Mouse (Mus musculus) lung, adult 2 months (tissue): ENCODE measurements around the gene 6330409D20Rik. TPM values are rescaled to one million over a fixed set of nuclear protein-coding genes. Genes with fewer than 3 reads are reported as not detected.

Experiments used
- DNase-seq: peaks from one replicate; pipeline ENCODE4 v3.0.0; 2022
- H3K4me1 ChIP-seq: fragments of 200-500 bp; 2 replicates; pipeline ENCODE4 v1.6.1; 2011; ENCODE audit warnings: low read length; ENCODE audit not compliant: control insufficient read depth, insufficient read depth
- H3K4me3 ChIP-seq: fragments of 200-500 bp; replicated peaks from 2 replicates; pipeline ENCODE3; 2011; ENCODE audit warnings: low read depth, mild to moderate bottlenecking, control low read depth, low read length; ENCODE audit errors: extremely low read depth
- CTCF ChIP-seq: fragments of 200-500 bp; IDR thresholded peaks from 2 replicates; pipeline ENCODE4 v1.5.1; 2011; ENCODE audit warnings: mild to moderate bottlenecking, low read length, control low read depth; ENCODE audit not compliant: insufficient read depth
- POLR2A ChIP-seq: fragments of 200-500 bp; IDR thresholded peaks from 2 replicates; pipeline ENCODE4 v1.6.1; 2011; ENCODE audit warnings: low read depth, mild to moderate bottlenecking, control low read depth, low read length, borderline replicate concordance; ENCODE audit errors: extremely low read depth
- WGBS: fragments of 180-500 bp; shearing (Covaris S2); methylation state at CpG from one replicate; pipeline ENCODE4 v1.1.7; 2018; 5-methylcytosine and 5-hydroxymethylcytosine counted together
- polyA plus RNA-seq: library from polyadenylated mRNA; depleted of rRNA; stranded (reverse); fragments of >200 nt; gene quantifications from 2 replicates; pipeline ENCODE4 v1.2.3, GENCODE M21; 2012

The 6330409D20Rik gene
- polyA plus RNA-seq, 1 experiment, result 0.18 TPM

GRCm38 (mm10) chr2:32693823-32694411 lies 46.9 kb downstream of the 6330409D20Rik start:
- TF ChIP-seq POLR2A, result peak; percentile 79; the same call in 1 of the 2 replicates
- peak; percentile 58 for TF ChIP-seq CTCF
- Histone ChIP-seq H3K4me1 (peaks cover 8% of the 10 kb centered on the region), H3K4me3 (peak overlapping the region; percentile 68)
- peak; percentile 91 for DNase-seq
- under 1% methylated on average over 51 of the region's 51 CpGs for WGBS

DNA sequence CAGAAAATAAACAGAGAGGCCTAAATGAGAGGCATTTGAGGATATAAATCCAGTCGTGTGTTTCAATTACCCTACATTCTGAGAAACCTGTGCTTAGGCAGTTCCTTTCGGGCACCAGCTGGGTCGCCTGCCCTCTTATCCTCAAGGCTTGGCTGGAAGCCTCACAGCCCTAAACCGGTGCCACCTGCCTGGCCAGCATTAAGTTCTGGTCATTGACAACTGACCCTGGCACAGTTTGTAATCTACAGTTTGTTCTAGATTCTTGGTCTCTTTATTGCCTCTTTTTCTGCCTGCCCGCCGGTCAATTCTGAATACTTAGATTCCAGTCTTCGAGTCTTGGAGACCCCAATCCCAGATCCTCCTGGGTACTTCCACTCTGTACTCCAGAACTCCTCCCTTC lies 47.5 kb downstream of the 6330409D20Rik start:
- DNase-seq, result peak; percentile 33
- H3K4me1 ChIP-seq, result peaks cover 8% of the 10 kb centered on the region
- peak overlapping the region; percentile 68 for H3K4me3 ChIP-seq
- no peak for TF ChIP-seq CTCF
- no peak for TF ChIP-seq POLR2A
- WGBS, result 14% methylated on average over 7 of the region's 7 CpGs

GRCm38 (mm10) chr2:32692496-32692895 lies 48.3 kb downstream of the 6330409D20Rik start:
- TF ChIP-seq CTCF, result no peak
- no peak for TF ChIP-seq POLR2A
- DNase-seq, result no peak
- WGBS, result 94% methylated on average over 14 of the region's 14 CpGs
- Histone ChIP-seq H3K4me3 (no peak overlapping the region), H3K4me1 (peaks cover 8% of the 10 kb centered on the region)

GRCm38 (mm10) chr2:32691041-32691440 lies 49.8 kb downstream of the 6330409D20Rik start:
- TF ChIP-seq CTCF (no peak), POLR2A (no peak)
- 73% methylated on average over 11 of the region's 11 CpGs for WGBS
- DNase-seq, result no peak
- peaks cover 8% of the 10 kb centered on the region for H3K4me1 ChIP-seq
- no peak overlapping the region for H3K4me3 ChIP-seq

DNA sequence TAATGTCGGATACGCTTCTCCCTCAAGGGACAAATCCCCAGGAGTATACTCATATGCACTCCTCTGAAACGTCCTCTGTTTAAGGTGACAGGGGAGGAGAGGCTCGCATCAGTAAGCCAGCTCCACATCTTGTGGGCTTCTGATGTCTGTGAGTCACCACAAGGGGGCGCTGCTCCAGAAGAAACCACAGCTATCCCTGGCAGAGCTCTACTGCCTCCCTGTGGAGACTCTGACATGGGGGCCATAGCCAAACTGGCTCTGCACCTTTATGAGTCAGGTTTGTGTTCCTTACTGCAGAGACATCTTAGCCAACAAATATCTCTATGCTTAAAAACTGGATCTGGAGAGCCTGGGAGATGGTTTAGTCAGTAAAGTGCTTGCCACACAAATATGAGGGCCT lies 51.4 kb downstream of the 6330409D20Rik start:
- WGBS, result 19% methylated on average over 5 of the region's 5 CpGs
- peak; percentile 86 for DNase-seq
- Histone ChIP-seq H3K4me3 (no peak overlapping the region), H3K4me1 (peaks cover 8% of the 10 kb centered on the region)
- TF ChIP-seq CTCF, result peak; percentile 100
- no peak for TF ChIP-seq POLR2A

DNA sequence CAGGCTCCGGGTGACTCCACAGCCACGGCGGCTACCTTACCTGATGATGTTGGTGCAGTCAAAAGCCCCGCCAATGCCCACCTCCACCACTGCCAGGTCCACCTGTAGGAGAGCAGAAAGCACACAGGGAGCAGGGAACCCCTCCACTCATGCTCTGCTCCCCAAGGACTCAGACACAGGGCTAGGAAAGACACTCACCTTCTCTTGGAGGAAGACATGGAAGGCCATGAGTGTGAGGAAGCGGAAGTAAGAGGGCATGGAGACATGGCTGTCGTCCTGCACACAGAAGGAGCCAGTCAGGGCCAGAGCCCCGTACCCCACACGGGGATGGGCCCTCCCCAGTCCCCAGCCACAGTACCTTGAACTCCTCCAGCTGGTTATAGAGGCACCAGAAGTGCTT lies 53.3 kb downstream of the 6330409D20Rik start:
- TF ChIP-seq POLR2A, result no peak
- TF ChIP-seq CTCF, result no peak
- H3K4me3 ChIP-seq, result no peak overlapping the region
- H3K4me1 ChIP-seq, result no peaks in the 10 kb centered on the region
- no peak for DNase-seq
- WGBS, result 95% methylated on average over 8 of the region's 8 CpGs

- TF ChIP-seq CTCF (no peak), POLR2A (no peak)
- no peak overlapping the region for H3K4me3 ChIP-seq
- H3K4me1 ChIP-seq, result no peaks in the 10 kb centered on the region
- WGBS, result 94% methylated on average over 6 of the region's 6 CpGs
- no peak for DNase-seq
These were observed 54.2 kb downstream of the 6330409D20Rik start for GRCm38 (mm10) chr2:32686640-32687039.

- 82% methylated on average over 3 of the region's 3 CpGs for WGBS
- TF ChIP-seq POLR2A (no peak), CTCF (no peak)
- no peaks in the 10 kb centered on the region for H3K4me1 ChIP-seq
- DNase-seq, result no peak
- no peak overlapping the region for H3K4me3 ChIP-seq
These were observed 55.0 kb downstream of the 6330409D20Rik start for GRCm38 (mm10) chr2:32685807-32686206.

DNA sequence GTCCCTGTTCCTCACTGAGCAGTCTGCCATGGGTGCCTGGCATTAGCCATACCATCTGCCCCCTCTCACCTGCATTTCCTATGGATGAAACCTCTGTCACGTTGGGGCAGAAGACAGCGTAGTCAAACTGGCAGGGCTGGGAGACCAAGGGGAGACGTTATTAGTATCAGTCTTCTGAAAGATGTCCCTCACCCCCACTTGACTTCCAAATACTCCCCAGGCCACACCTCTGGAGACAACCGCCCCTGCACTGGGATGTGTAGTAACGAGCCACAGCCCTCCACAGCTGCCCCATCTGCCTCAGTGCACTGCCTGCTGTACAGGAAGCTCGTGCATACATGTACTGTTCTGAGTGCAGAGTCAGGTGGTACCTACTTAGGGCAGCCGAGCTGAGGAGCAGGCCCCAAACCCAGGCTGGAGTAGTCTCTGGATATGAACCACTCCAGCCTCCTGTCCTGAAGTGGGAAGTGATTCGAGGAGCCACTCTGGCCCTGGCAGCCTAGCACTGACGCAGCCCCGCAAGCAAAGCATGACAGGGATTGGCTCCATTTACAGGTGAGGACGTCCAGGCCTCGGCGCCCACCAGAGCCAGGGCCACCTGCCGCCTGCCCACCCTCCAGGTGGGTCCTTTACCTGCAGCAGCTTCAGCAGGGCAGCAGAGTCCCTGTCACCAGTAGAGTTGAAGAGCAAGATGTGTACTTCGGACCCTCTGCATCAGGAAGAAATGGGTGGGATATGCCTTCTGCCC lies 56.0 kb downstream of the 6330409D20Rik start:
- H3K4me1 ChIP-seq, result no peaks in the 10 kb centered on the region
- TF ChIP-seq CTCF (no peak), POLR2A (no peak)
- no peak overlapping the region for H3K4me3 ChIP-seq
- 78% methylated on average over 15 of the region's 15 CpGs for WGBS
- DNase-seq, result no peak

GRCm38 (mm10) chr2:32683701-32684100 lies 57.1 kb downstream of the 6330409D20Rik start:
- no peaks in the 10 kb centered on the region for H3K4me1 ChIP-seq
- no peak for DNase-seq
- 87% methylated on average over 10 of the region's 10 CpGs for WGBS
- TF ChIP-seq CTCF (no peak), POLR2A (no peak)
- H3K4me3 ChIP-seq, result no peak overlapping the region
